Mouse (Mus musculus) thymus, adult 2 months (tissue): ENCODE measurements at regions not wholly inside any gene's neighbourhood (a gene's known extent, or its start where the extent isn't known, plus 50 kb on each side); places are given as distances from the start of the nearest gene placed in this dataset.

Experiments used
- CTCF ChIP-seq: fragments of 200-500 bp; IDR thresholded peaks from 2 replicates; pipeline ENCODE4 v1.5.1; 2012; ENCODE audit warnings: mild to moderate bottlenecking, control low read depth, low read length, moderate library complexity, borderline replicate concordance; ENCODE audit not compliant: control insufficient read depth, poor library complexity, insufficient read depth; ENCODE audit errors: extremely low read depth
- POLR2A ChIP-seq: fragments of 200-500 bp; IDR thresholded peaks from 2 replicates; pipeline ENCODE4 v1.6.1; 2012; ENCODE audit warnings: mild to moderate bottlenecking, low read length, control low read depth, moderate library complexity; ENCODE audit not compliant: control insufficient read depth, poor library complexity, insufficient read depth; ENCODE audit errors: extremely low read depth

- TF ChIP-seq CTCF = no peak
- TF ChIP-seq POLR2A = no peak
Measured at GRCm38 (mm10) chr11:85981561-85981960, 95.3 kb downstream of the Tbx4 start.
